Mouse (Mus musculus): Measurements from ENCODE around the gene Lrp1. TPM values are rescaled to one million over a fixed set of nuclear protein-coding genes. Genes with fewer than 3 reads are reported as not detected.
A peak's percentile ranks its signal among the peaks of the same experiment; 100 is the strongest.

The Lrp1 gene
- total RNA-seq, 2 experiments from 2014 or later: 4.5 to 9.8 TPM

DNA sequence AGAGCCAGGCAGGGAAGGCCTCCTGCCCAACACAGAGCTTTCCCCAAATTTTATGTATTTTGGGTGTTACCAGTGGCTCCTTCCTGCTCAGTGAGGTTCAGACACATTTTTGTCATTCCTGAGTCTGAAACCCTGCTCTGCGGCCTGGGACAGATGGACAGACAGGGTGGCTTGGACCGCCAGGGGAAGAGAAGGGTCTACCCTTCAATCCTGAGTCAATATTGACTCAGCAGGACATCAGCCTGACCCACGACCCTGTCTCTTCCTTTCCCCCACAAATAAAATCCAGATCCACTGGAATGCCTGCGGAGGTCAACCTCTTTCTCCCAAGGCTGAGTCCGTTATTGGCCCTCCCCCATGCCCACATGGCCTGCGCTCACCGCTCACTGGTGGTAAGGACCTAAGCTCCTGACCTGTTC is 4.7 kb downstream of the Lrp1 start:
- ATAC-seq (replicated peaks; ENCODE audit: poor library complexity): no peak

DNA sequence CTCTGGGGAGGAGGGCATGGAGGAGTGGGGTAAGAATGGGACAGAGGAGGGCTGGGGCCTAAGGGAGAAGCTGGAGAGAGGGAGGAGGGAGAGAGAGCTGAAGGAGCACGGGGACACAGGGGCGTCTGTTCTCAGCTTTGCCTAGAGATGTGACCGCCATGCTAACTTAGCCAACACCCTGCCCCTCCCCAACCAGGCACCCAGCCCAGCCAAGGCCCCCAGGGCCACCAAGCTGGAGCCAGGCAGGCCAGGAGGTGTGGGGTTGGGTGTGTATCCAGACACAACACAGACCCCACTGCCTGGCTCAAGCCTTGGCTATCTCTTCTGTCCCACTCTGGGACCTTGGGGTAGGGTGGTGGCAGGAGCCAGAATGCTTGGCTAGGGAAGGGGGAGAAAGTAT is 5.4 kb downstream of the Lrp1 start:
- ATAC-seq (replicated peaks; ENCODE audit: poor library complexity): no peak

- no peak for ATAC-seq (replicated peaks; ENCODE audit: poor library complexity)
Observed at GRCm38 (mm10) chr10:127615034-127615374, 5.9 kb downstream of the Lrp1 start.

- ATAC-seq (replicated peaks; ENCODE audit: poor library complexity): no peak
Observed at GRCm38 (mm10) chr10:127614236-127615033, 6.5 kb downstream of the Lrp1 start.

GRCm38 (mm10) chr10:127612079-127612775 is 8.7 kb downstream of the Lrp1 start:
- ATAC-seq (replicated peaks; ENCODE audit: poor library complexity): 0 out of 2 replicates have a peak, but pooled peaks have one; percentile 9

DNA sequence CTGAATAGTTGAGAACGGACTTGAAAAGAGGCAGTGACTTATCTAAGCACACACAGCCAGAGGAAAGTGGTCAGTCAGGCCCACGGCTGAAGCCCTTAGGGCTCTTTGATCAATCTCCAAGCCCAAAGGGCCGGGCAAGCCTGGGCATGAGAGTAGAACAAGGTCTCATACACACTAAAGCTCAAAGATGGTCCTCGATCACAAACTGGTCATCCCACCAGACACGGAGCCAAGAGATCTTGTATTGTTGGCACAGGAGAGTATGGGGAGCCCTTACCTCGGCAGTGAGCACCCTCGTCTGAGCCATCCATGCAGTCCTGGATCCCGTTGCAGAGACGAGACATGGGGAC is 10.9 kb downstream of the Lrp1 start:
- no peak for ATAC-seq (replicated peaks; ENCODE audit: poor library complexity)

GRCm38 (mm10) chr10:127609415-127610065 is 11.4 kb downstream of the Lrp1 start:
- no peak for ATAC-seq (replicated peaks; ENCODE audit: poor library complexity)

- ATAC-seq (replicated peaks; ENCODE audit: poor library complexity): no peak
Observed at GRCm38 (mm10) chr10:127607059-127607458, 13.9 kb downstream of the Lrp1 start.

DNA sequence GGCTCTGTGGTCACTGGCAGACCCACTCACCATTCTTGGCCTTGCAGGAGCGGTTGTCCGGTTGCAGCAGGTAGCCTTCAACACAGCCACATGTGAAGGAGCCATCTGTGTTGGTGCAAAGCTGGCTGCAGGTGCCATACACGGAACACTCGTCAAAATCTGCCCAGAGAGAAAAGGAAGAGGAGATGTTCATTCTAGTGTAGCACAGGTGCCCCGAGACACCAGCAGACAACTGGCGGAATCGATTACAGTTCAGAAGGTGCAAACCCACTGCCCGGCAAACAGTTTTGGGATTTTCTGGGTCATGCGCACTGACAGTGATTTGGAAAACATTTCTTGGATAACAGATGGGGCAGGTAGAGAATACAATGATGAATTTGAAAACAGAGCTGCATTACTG is 15.2 kb downstream of the Lrp1 start:
- ATAC-seq (replicated peaks; ENCODE audit: poor library complexity): no peak

DNA sequence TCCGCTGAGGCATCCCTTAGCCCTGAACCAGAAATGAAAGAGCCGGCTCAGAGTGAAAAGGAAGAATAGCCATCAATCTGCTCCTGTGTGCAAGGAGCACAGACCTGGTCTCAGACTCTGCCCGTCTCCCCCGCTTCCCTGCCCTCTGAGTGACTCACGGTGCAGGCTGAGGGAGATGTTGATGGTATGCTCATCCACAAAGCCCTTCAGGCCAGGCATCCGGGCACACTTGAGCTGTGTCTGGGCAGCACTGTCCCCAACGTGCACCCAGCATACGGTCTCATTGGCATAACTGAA is 15.7 kb downstream of the Lrp1 start:
- ATAC-seq (replicated peaks; ENCODE audit: poor library complexity): no peak

DNA sequence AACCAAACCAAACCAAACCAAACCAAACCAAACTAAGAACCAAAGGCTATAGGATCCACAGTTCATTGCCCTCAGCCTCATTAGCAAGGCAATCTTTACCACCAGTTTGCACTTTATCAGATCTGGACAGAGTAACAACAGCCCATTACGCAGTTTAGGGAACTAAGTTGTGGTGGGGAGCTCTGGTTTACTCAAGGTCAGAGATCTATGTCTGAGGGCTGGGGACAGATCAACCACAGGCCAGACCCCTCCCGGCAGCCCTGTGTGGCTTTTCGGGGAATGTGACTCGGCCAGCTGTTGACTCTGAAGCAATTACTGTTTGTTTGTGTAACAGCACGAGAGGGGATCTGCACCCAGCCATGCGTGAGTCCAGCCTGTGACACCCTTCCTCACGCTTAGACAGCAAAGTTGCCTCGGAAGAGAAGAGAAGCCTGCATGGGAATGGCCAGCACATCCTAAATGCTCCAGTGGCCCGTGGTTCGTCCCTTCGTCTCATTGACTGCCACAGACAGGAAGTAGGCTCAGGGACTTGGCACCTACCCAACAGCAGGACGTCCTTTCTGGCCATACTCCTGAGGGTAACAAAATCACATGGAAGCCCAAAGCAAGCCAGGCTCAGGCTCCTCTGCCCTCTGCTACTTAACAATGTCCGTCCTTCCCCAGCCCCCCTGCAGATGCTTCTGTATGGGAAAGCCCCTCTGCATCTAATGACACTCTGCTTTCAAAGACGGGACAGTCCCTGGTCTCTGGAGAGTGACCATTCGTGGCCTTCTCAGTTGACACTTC is 16.3 kb downstream of the Lrp1 start:
- ATAC-seq (replicated peaks; ENCODE audit: poor library complexity): peak; percentile 86

DNA sequence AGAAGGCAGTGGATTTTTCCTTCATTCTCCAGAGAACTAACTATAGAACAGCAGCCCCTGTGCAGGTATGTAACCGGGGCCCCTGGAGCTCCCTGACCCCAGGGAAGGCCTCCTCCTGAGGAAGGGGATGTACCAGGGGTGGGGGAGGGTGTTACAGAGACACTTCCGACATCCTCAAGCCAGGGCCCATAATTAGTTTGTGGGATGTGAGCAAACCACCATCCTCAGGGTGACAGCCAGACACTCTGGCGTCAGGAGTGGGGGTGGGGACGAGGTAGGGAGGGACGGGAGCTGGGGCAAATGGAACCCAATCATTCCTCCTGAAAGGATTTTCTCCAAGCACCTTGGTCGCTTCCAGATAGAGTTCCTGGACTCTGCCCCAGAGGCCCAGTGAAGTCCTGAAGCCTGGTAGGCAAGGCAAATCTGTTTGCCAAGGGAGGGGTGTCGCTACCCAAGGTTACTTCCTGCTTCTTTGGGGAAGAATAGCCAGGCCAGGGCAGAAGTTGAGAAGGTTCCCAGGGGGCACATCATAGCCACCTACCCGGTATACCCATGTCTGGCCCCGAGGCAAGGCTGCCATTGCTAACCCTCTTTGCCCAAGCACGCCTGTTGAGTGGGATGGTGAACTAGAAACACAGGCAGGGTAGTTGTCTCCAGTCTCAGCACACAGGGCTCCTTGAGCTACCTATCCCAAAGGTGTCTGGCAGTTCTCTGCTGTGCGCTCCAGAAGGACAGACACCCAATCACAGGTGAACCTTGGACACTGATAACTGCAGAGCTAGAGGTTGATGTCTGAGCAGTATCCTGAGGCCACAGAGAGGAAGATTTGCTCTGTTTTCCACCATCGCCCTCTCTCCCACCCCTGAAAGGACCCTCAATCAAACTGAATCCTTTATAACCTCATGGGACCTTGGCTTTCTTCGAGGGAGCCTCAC is 17.2 kb downstream of the Lrp1 start:
- 0 out of 2 replicates have a peak, but pooled peaks have one; percentile 15 for ATAC-seq (replicated peaks; ENCODE audit: poor library complexity)

- ATAC-seq (replicated peaks; ENCODE audit: poor library complexity): no peak
Observed at GRCm38 (mm10) chr10:127602194-127602593, 18.8 kb downstream of the Lrp1 start.

- no peak for ATAC-seq (replicated peaks; ENCODE audit: poor library complexity)
Observed at GRCm38 (mm10) chr10:127599779-127600541, 21.0 kb downstream of the Lrp1 start.

GRCm38 (mm10) chr10:127599252-127599651 is 21.7 kb downstream of the Lrp1 start:
- 0 out of 2 replicates have a peak, but pooled peaks have one; percentile 7 for ATAC-seq (replicated peaks; ENCODE audit: poor library complexity)

DNA sequence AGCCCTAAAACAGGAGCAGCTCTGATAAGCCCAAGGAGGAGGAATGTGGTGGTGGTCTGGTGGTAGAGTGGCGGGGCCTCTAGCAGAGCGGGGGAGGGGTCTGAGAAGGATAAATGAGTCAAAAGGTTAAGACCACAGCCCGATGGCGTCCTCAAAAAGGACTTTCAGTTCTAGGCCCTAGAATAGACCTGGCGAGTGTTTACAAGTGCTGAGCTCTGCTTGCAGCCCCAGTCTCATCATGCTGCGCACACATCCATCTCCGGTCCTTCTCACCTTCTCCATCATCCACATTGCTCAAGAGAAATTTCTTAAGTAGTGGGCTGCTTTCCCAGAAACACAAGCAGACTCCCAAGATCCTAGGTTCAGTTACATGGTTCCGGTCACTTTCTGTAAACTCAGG is 22.3 kb downstream of the Lrp1 start:
- no peak for ATAC-seq (replicated peaks; ENCODE audit: poor library complexity)

GRCm38 (mm10) chr10:127597311-127597901 is 23.5 kb downstream of the Lrp1 start:
- ATAC-seq (replicated peaks; ENCODE audit: poor library complexity): peak; percentile 69

DNA sequence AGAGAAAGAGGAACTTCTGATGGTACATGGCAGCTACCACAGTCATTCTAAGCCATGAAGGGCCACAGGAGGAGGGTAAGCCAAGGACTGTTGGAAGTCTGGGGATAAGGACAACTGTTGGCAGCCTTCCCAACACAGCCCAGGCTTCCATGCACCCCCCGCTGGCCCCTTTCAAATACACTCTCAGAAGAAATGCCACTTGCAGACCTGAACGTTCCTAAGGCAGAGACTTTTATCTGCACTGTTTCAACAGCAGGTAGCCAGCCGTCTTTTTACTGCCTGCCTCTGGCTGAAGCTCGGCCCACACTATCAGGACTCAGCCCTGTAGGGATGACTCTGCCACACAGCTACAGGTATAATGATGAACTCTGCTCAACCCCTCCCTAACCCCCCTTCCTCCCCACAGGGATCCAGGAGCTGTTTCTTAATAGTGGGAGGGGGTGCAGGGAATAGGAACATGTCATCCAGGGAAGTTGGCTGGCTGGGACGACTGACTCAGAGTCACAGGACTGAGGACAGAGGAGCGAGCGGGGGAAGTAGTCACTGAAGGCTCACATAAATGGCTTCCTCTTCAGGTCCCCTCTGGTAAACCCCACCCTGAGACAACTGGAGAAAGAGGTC is 24.5 kb downstream of the Lrp1 start:
- ATAC-seq (replicated peaks; ENCODE audit: poor library complexity): peak; percentile 13; the same call in 1 of the 2 replicates

Data from megakaryocyte progenitor cell, adult 5-6 weeks (primary cell).